Mouse (Mus musculus) forebrain, embryonic 12.5 days (tissue): Measurements from ENCODE around the gene Ctnnd2. TPM values are rescaled to one million over a fixed set of nuclear protein-coding genes. Genes with fewer than 3 reads are reported as not detected.

Source experiments
- ATAC-seq: fragments of 200-750 bp; cut with Nextera tagmentation; 2 replicates; pipeline ENCODE4 v1.8.0; 2017; ENCODE audit warnings: moderate TSS enrichment; ENCODE audit not compliant: low FRiP score
- H3K27ac ChIP-seq: fragments of 300-500 bp; sonication (generic); 2 replicates; pipeline ENCODE4 v1.5.1; 2016; ENCODE audit warnings: mild to moderate bottlenecking
- H3K27me3 ChIP-seq: fragments of 300-500 bp; sonication (generic); 2 replicates; pipeline ENCODE4 v1.6.1; 2016; ENCODE audit warnings: mild to moderate bottlenecking
- H3K36me3 ChIP-seq: fragments of 300-500 bp; sonication (generic); replicated peaks from 2 replicates; pipeline ENCODE4 v1.6.1; 2016; ENCODE audit warnings: mild to moderate bottlenecking
- H3K4me1 ChIP-seq: fragments of 300-500 bp; sonication (generic); 2 replicates; pipeline ENCODE4 v1.6.1; 2016
- H3K4me2 ChIP-seq: fragments of 300-500 bp; sonication (generic); 2 replicates; pipeline ENCODE4 v1.6.1; 2016; ENCODE audit warnings: mild to moderate bottlenecking, moderate library complexity
- H3K4me3 ChIP-seq: fragments of 300-500 bp; sonication (generic); replicated peaks from 2 replicates; pipeline ENCODE4 v1.5.1; 2016; ENCODE audit warnings: mild to moderate bottlenecking
- H3K9ac ChIP-seq: fragments of 300-500 bp; sonication (generic); 2 replicates; pipeline ENCODE4 v1.6.1; 2016; ENCODE audit warnings: mild to moderate bottlenecking
- H3K9me3 ChIP-seq: fragments of 300-500 bp; sonication (generic); 2 replicates; pipeline ENCODE4 v1.6.1; 2016
- WGBS: fragments of 180-500 bp; shearing (Covaris S2); methylation state at CpG from one replicate; pipeline ENCODE4 v1.1.7; 2016; 5-methylcytosine and 5-hydroxymethylcytosine counted together
- polyA plus RNA-seq: library from polyadenylated mRNA; unstranded; fragments of >200 nt; fragmentation: Nextera tagmentation; extraction: Ambion mirVana; gene quantifications from 2 replicates; pipeline ENCODE4 v1.2.1, GENCODE M21; 2016

Ctnnd2 gene
- polyA plus RNA-seq, 1 experiment from 2014 or later: 60.2 TPM

- H3K9me3 ChIP-seq: no peaks in the 10 kb centered on the region
- H3K27ac ChIP-seq: no peak overlapping the region
- H3K4me1 ChIP-seq: no peaks in the 10 kb centered on the region; the same call in 1 of the 2 replicates
- no peaks in the 10 kb centered on the region for H3K36me3 ChIP-seq
- no peak overlapping the region for H3K9ac ChIP-seq
- no peak overlapping the region for H3K4me2 ChIP-seq
- ATAC-seq: peak; percentile 41; the same call in 1 of the 2 replicates
- 81% methylated on average over 6 of the region's 6 CpGs for WGBS
- H3K4me3 ChIP-seq: no peak overlapping the region
- H3K27me3 ChIP-seq: no peaks in the 10 kb centered on the region
Measured at GRCm38 (mm10) chr15:30471280-30471966, 299.0 kb downstream of the Ctnnd2 start.

GRCm38 (mm10) chr15:30480676-30481075 lies 308.3 kb downstream of the Ctnnd2 start:
- Histone ChIP-seq H3K4me2 (no peak overlapping the region), H3K4me3 (no peak overlapping the region), H3K36me3 (no peaks in the 10 kb centered on the region; the same call in 1 of the 2 replicates), H3K27me3 (no peaks in the 10 kb centered on the region), H3K4me1 (no peaks in the 10 kb centered on the region; the same call in 1 of the 2 replicates), H3K9ac (no peak overlapping the region), H3K27ac (no peak overlapping the region), H3K9me3 (no peaks in the 10 kb centered on the region)
- no peak for ATAC-seq
- WGBS: 79% methylated on average over 15 of the region's 15 CpGs

- Histone ChIP-seq H3K9ac (no peak overlapping the region), H3K4me2 (no peak overlapping the region), H3K4me1 (no peaks in the 10 kb centered on the region), H3K27me3 (no peaks in the 10 kb centered on the region), H3K27ac (no peak overlapping the region), H3K4me3 (no peak overlapping the region), H3K36me3 (peaks cover 5% of the 10 kb centered on the region; the same call in 1 of the 2 replicates), H3K9me3 (no peaks in the 10 kb centered on the region)
- ATAC-seq: no peak
- WGBS: 77% methylated on average over 5 of the region's 5 CpGs
Measured at GRCm38 (mm10) chr15:30506476-30506875, 334.1 kb downstream of the Ctnnd2 start.

- no peak overlapping the region for H3K4me2 ChIP-seq
- no peak overlapping the region for H3K4me3 ChIP-seq
- no peaks in the 10 kb centered on the region for H3K27me3 ChIP-seq
- 20% methylated on average over 3 of the region's 3 CpGs for WGBS
- H3K9me3 ChIP-seq: no peaks in the 10 kb centered on the region
- no peak for ATAC-seq
- peak overlapping the region; percentile 51 for H3K27ac ChIP-seq
- no peaks in the 10 kb centered on the region for H3K36me3 ChIP-seq
- H3K4me1 ChIP-seq: peaks cover 24% of the 10 kb centered on the region
- no peak overlapping the region for H3K9ac ChIP-seq
Measured at GRCm38 (mm10) chr15:30512467-30512866, 340.1 kb downstream of the Ctnnd2 start.

- Histone ChIP-seq H3K27ac (peak overlapping the region; percentile 57; the same call in 1 of the 2 replicates), H3K4me1 (peaks cover 24% of the 10 kb centered on the region), H3K9ac (no peak overlapping the region), H3K27me3 (no peaks in the 10 kb centered on the region), H3K9me3 (no peaks in the 10 kb centered on the region), H3K4me2 (no peak overlapping the region), H3K4me3 (no peak overlapping the region), H3K36me3 (no peaks in the 10 kb centered on the region)
- peak; percentile 43; the same call in 1 of the 2 replicates for ATAC-seq
Measured at GRCm38 (mm10) chr15:30513122-30513521, 340.7 kb downstream of the Ctnnd2 start.

- Histone ChIP-seq H3K4me2 (no peak overlapping the region), H3K27me3 (no peaks in the 10 kb centered on the region), H3K36me3 (no peaks in the 10 kb centered on the region), H3K4me3 (no peak overlapping the region), H3K27ac (peak overlapping the region; percentile 38; the same call in 1 of the 2 replicates), H3K9ac (no peak overlapping the region), H3K9me3 (no peaks in the 10 kb centered on the region), H3K4me1 (peaks cover 24% of the 10 kb centered on the region)
- ATAC-seq: peak; percentile 63
- 50% methylated on average over 4 of the region's 4 CpGs for WGBS
Measured at GRCm38 (mm10) chr15:30515425-30515824, 343.0 kb downstream of the Ctnnd2 start.

GRCm38 (mm10) chr15:30541459-30541858 lies 369.1 kb downstream of the Ctnnd2 start:
- no peak overlapping the region for H3K4me3 ChIP-seq
- H3K27ac ChIP-seq: no peak overlapping the region
- no peaks in the 10 kb centered on the region for H3K36me3 ChIP-seq
- H3K27me3 ChIP-seq: no peaks in the 10 kb centered on the region
- H3K4me1 ChIP-seq: no peaks in the 10 kb centered on the region
- H3K4me2 ChIP-seq: no peak overlapping the region
- H3K9ac ChIP-seq: no peak overlapping the region
- ATAC-seq: no peak
- WGBS: 95% methylated on average over 5 of the region's 5 CpGs
- H3K9me3 ChIP-seq: no peaks in the 10 kb centered on the region

GRCm38 (mm10) chr15:30548263-30548662 lies 375.9 kb downstream of the Ctnnd2 start:
- no peak overlapping the region for H3K4me2 ChIP-seq
- no peaks in the 10 kb centered on the region for H3K36me3 ChIP-seq
- no peak overlapping the region for H3K9ac ChIP-seq
- ATAC-seq: no peak
- no peaks in the 10 kb centered on the region for H3K4me1 ChIP-seq
- no peak overlapping the region for H3K27ac ChIP-seq
- WGBS: 89% methylated on average over 4 of the region's 4 CpGs
- H3K27me3 ChIP-seq: no peaks in the 10 kb centered on the region
- H3K4me3 ChIP-seq: no peak overlapping the region
- no peaks in the 10 kb centered on the region for H3K9me3 ChIP-seq

GRCm38 (mm10) chr15:30550956-30551355 lies 378.6 kb downstream of the Ctnnd2 start:
- H3K9ac ChIP-seq: no peak overlapping the region
- H3K27me3 ChIP-seq: no peaks in the 10 kb centered on the region
- WGBS: 93% methylated on average over 12 of the region's 12 CpGs
- no peaks in the 10 kb centered on the region for H3K36me3 ChIP-seq
- H3K27ac ChIP-seq: no peak overlapping the region
- H3K4me1 ChIP-seq: no peaks in the 10 kb centered on the region
- H3K4me2 ChIP-seq: no peak overlapping the region
- H3K4me3 ChIP-seq: no peak overlapping the region
- ATAC-seq: no peak
- H3K9me3 ChIP-seq: no peaks in the 10 kb centered on the region

GRCm38 (mm10) chr15:30553910-30554406 lies 381.6 kb downstream of the Ctnnd2 start:
- Histone ChIP-seq H3K27me3 (no peaks in the 10 kb centered on the region), H3K4me2 (no peak overlapping the region), H3K9me3 (no peaks in the 10 kb centered on the region), H3K9ac (no peak overlapping the region), H3K36me3 (no peaks in the 10 kb centered on the region), H3K4me1 (0 out of 2 replicates have a peak, but pooled peaks cover 6% of the 10 kb centered on the region), H3K4me3 (no peak overlapping the region), H3K27ac (no peak overlapping the region)
- WGBS: 87% methylated on average over 2 of the region's 2 CpGs
- no peak for ATAC-seq

GRCm38 (mm10) chr15:30555787-30556186 lies 383.4 kb downstream of the Ctnnd2 start:
- H3K4me1 ChIP-seq: 0 out of 2 replicates have a peak, but pooled peaks cover 6% of the 10 kb centered on the region
- ATAC-seq: no peak
- H3K4me3 ChIP-seq: no peak overlapping the region
- WGBS: 92% methylated on average over 2 of the region's 2 CpGs
- H3K9me3 ChIP-seq: no peaks in the 10 kb centered on the region
- H3K4me2 ChIP-seq: no peak overlapping the region
- H3K27ac ChIP-seq: no peak overlapping the region
- no peaks in the 10 kb centered on the region for H3K36me3 ChIP-seq
- no peak overlapping the region for H3K9ac ChIP-seq
- no peaks in the 10 kb centered on the region for H3K27me3 ChIP-seq

GRCm38 (mm10) chr15:30562375-30562774 lies 390.0 kb downstream of the Ctnnd2 start:
- Histone ChIP-seq H3K9me3 (no peaks in the 10 kb centered on the region), H3K36me3 (no peaks in the 10 kb centered on the region), H3K4me2 (no peak overlapping the region), H3K4me3 (no peak overlapping the region), H3K9ac (no peak overlapping the region), H3K27me3 (no peaks in the 10 kb centered on the region), H3K27ac (no peak overlapping the region), H3K4me1 (0 out of 2 replicates have a peak, but pooled peaks cover 6% of the 10 kb centered on the region)
- 84% methylated on average over 5 of the region's 5 CpGs for WGBS
- ATAC-seq: no peak

- H3K9me3 ChIP-seq: no peaks in the 10 kb centered on the region
- WGBS: 94% methylated on average over 2 of the region's 2 CpGs
- H3K4me1 ChIP-seq: no peaks in the 10 kb centered on the region
- H3K9ac ChIP-seq: no peak overlapping the region
- H3K4me3 ChIP-seq: no peak overlapping the region
- no peak overlapping the region for H3K27ac ChIP-seq
- no peaks in the 10 kb centered on the region for H3K36me3 ChIP-seq
- H3K4me2 ChIP-seq: no peak overlapping the region
- ATAC-seq: no peak
- no peaks in the 10 kb centered on the region for H3K27me3 ChIP-seq
Measured at GRCm38 (mm10) chr15:30564594-30564993, 392.2 kb downstream of the Ctnnd2 start.
